Mouse (Mus musculus): ENCODE data around the gene Gmds.

Gmds gene

GRCm38 (mm10) chr13:32020455-32021249, 317.9 kb downstream of the Gmds start:
- DNase-seq: no peak

- DNase-seq: no peak
These were observed 319.3 kb downstream of the Gmds start for GRCm38 (mm10) chr13:32019256-32019620.

DNA sequence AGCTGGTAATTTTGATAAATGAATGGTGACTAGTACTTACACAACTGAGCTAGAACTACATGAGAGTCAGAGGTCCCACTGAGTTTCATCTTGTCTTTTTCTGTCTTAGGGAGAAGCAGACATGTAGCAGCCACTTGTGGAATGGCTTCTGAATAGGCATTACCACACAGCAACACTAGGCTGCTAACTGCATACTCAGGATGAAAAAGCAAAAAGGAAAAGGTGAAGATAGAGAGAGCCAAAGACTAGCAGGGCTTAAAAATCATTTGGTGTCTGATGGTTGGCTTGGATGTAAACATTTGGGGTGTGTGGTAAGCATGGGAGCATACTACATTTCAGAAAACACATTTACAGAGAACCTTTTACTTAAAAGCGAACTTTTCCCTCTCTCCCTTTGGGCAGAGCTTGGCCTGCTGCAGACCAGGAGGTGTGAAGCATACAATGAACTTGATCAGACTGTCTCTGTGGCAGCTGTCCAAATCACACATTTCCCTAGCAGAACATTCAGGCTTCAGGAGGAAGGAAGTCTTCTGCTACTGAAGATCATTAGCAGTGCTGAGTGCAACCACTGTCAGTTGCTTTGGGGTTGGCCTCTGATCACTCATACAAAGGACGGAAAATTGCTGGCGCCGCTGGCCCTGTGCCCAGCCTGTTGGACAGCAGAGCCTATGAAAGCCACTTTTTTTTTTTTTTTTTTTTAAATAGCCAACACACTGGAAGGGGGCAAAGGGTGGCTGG, 319.9 kb downstream of the Gmds start:
- DNase-seq: peak in 1 of 2 experiments; percentile 4

DNA sequence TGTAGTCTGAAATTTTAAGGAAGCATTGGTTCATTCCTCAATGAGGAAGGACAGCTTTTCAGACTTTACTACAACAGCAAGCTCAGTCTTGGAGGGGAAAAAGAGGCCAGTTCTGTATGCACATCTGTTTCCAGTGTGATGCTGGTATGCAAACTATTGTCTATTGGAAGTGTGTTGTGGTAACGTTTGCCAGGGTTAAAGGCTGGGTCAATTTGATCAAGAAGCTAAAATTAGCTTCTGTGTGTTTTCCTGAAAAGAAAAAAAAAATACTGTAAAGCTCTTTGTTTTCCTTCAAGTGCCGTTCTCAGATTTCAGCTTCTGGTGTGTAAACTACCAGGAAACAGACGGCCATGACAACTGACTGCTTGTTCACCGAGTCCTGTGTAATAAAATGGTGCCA, 329.7 kb downstream of the Gmds start:
- DNase-seq: no peak

GRCm38 (mm10) chr13:32008116-32008641, 330.4 kb downstream of the Gmds start:
- no peak for DNase-seq

GRCm38 (mm10) chr13:31993391-31993790, 345.1 kb downstream of the Gmds start:
- DNase-seq: no peak

GRCm38 (mm10) chr13:31992409-31993201, 345.9 kb downstream of the Gmds start:
- DNase-seq: no peak

DNA sequence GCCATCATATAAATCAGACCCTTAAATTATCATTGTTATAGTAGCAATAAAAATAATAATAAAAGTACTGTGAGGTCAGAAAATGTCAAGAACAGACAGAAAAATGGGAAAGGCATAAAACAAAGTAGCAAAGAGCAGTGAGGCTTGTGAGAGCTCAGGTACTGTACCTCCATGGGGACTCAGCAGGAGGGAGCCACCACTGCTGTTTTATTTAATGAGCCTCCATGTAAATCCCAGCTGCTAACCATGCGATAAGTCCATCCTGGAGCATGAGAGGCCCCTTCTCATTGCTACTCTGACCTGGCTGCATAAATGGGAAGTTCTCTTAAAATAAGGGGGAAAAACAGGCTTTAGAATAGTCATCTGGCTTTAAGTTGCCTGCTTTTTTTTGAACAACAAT, 357.3 kb downstream of the Gmds start:
- DNase-seq: no peak

- no peak for DNase-seq
These were observed 360.4 kb downstream of the Gmds start for GRCm38 (mm10) chr13:31978126-31978525.

GRCm38 (mm10) chr13:31974751-31975479, 363.6 kb downstream of the Gmds start:
- no peak for DNase-seq

- DNase-seq: no peak
These were observed 367.5 kb downstream of the Gmds start for GRCm38 (mm10) chr13:31971040-31971501.

GRCm38 (mm10) chr13:31968272-31968671, 370.3 kb downstream of the Gmds start:
- no peak for DNase-seq

DNA sequence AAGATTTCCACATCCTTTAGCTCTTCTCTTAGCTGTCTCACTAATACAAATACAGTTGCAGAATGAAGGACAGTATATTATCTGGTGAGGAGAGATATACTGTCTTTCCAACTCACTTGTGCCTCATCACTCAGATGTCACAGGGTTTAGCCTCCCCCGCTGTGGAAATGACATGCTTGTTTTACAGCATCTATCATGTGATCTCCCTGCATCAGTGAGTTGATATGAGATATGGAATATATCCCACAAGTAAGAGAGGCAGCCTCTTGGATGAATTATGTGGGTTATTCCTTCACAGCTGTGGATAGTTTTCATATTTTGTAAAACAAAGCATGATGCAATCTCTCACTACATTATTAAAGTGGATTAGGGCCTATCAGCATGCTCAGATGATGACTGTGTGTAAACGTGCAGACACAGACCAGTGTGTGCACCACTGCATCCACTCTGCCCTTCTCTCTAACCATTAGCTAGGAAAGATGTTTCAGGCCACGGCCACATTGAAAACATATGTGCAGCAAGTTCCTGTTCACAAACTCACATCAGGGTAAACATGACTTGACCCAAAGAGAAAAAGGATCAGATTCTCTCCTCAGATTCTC, 371.5 kb downstream of the Gmds start:
- DNase-seq: no peak

- no peak for DNase-seq
These were observed 378.0 kb downstream of the Gmds start for GRCm38 (mm10) chr13:31960514-31960913.

GRCm38 (mm10) chr13:31958346-31959335, 379.9 kb downstream of the Gmds start:
- no peak for DNase-seq

- peak; percentile 10 to 48 for DNase-seq
These were observed 382.0 kb downstream of the Gmds start for GRCm38 (mm10) chr13:31956584-31956983.

- no peak for DNase-seq
These were observed 382.4 kb downstream of the Gmds start for GRCm38 (mm10) chr13:31956112-31956511.

DNA sequence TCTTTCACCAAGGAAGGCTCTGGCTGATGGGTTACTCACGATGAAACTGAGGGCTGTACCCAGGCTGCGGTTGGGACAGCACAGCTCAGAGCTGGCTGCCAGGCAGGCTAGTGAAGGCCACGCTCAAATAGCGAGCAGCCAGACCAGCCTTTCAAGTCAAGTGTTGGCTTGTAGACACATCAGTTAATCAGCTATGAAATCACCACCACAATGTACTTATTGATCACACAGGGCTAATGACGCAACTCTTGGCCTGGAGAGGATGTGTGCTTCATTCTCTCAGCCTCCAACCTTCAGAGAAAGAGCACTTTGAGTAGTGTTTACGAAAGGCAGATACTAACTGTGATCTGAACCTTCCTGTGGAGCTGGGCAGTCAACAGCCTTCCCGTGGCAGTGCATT, 383.4 kb downstream of the Gmds start:
- no peak for DNase-seq

- DNase-seq: no peak
These were observed 393.8 kb downstream of the Gmds start for GRCm38 (mm10) chr13:31944676-31945210.

All from spleen, adult 18-20 months (tissue).